Mouse (Mus musculus): ENCODE measurements around the gene Rnase12. TPM values are rescaled to one million over a fixed set of nuclear protein-coding genes. Genes with fewer than 3 reads are reported as not detected.

The Rnase12 gene
- total and polyA plus RNA-seq, 2 experiments: not detected

DNA sequence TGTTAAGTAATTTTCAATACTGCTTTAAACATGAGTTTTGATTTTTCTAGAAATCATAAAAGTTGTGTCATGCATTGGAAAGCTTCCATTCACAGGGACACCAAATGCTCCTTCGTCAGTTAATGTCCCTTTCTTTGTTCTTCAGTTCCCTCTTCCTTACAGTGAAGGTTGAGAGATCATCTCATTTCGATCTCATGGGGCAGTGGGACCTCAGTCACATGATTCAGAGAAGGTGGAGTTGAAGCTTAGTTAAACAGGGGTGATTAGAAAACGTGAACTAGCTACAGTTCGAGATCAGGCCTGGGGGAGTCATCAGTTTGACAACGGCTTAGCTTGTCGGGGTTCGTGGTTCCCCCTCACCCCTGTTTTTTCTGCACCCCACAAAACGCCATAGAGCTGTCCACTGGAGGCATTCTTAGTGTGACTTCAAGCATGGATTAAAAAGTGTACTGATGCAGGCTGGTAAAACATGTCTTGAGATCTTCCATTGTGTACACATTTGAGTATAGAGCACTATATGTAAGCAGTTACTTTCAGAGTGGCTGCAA, 34.7 kb upstream of the Rnase12 start:
- peak overlapping the region; percentile 51 for H3K9ac ChIP-seq (ENCODE audit: low read depth, low read length)
- TF ChIP-seq POLR2A (IDR thresholded peaks at IDR 0.05; ENCODE audit: extremely low read depth, insufficient read depth, low read length) (no peak), CTCF (IDR thresholded peaks at IDR 0.05; ENCODE audit: low read depth, low read length) (no peak)

GRCm38 (mm10) chr14:51090921-51091900, 33.8 kb upstream of the Rnase12 start, which contains the start of the genes Rnase4 and Ang:
Gene Rnase4, plus strand, starts transcription at chr14:51091077.
Gene Ang, plus strand, starts transcription at chr14:51091150.
- no peaks in the 10 kb centered on the region for H3K27me3 ChIP-seq (ENCODE audit: control insufficient read depth, insufficient read depth, low read length)
- peaks cover 17% of the 10 kb centered on the region for H3K4me1 ChIP-seq (ENCODE audit: control insufficient read depth, insufficient read depth, low read length)
- peak; percentile 86 for DNase-seq (ENCODE audit: extremely low read depth, low read depth, low spot score)
- H3K36me3 ChIP-seq (ENCODE audit: control insufficient read depth, insufficient read depth, low read length): no peaks in the 10 kb centered on the region
- no peaks in the 10 kb centered on the region for H3K79me2 ChIP-seq (ENCODE audit: control insufficient read depth, insufficient read depth, low read length)
- WGBS: 3% methylated on average over 33 of the region's 33 CpGs
- H3K27ac ChIP-seq (replicated peaks; ENCODE audit: insufficient read depth, low read depth, low read length): peak within 1 kb of the TSS; percentile 98
- H3K9ac ChIP-seq (ENCODE audit: low read depth, low read length): peak within 1 kb of the TSS; percentile 85
- peak within 1 kb of the TSS; percentile 61 for H3K4me3 ChIP-seq (ENCODE audit: insufficient read depth, low read depth, low read length)
- no peak for TF ChIP-seq POLR2A (IDR thresholded peaks at IDR 0.05; ENCODE audit: extremely low read depth, insufficient read depth, low read length)
- TF ChIP-seq CTCF (IDR thresholded peaks at IDR 0.05; ENCODE audit: low read depth, low read length): no peak

More for the DNA sequence above, 34.7 kb upstream of the Rnase12 start:
- H3K36me3 ChIP-seq (ENCODE audit: control insufficient read depth, insufficient read depth, low read length): no peaks in the 10 kb centered on the region
- no peaks in the 10 kb centered on the region for H3K27me3 ChIP-seq (ENCODE audit: control insufficient read depth, insufficient read depth, low read length)
- H3K4me1 ChIP-seq (ENCODE audit: control insufficient read depth, insufficient read depth, low read length): peaks cover 17% of the 10 kb centered on the region
- peaks cover 4% of the 10 kb centered on the region; the same call in 1 of the 2 replicates for H3K79me2 ChIP-seq (ENCODE audit: control insufficient read depth, insufficient read depth, low read length)
- H3K27ac ChIP-seq (replicated peaks; ENCODE audit: insufficient read depth, low read depth, low read length): peak overlapping the region; percentile 69
- 38% methylated on average over 8 of the region's 8 CpGs for WGBS
- H3K4me3 ChIP-seq (ENCODE audit: insufficient read depth, low read depth, low read length): peak overlapping the region; percentile 27; the same call in 1 of the 2 replicates
- DNase-seq (ENCODE audit: extremely low read depth, low read depth, low spot score): peak; percentile 23

DNA sequence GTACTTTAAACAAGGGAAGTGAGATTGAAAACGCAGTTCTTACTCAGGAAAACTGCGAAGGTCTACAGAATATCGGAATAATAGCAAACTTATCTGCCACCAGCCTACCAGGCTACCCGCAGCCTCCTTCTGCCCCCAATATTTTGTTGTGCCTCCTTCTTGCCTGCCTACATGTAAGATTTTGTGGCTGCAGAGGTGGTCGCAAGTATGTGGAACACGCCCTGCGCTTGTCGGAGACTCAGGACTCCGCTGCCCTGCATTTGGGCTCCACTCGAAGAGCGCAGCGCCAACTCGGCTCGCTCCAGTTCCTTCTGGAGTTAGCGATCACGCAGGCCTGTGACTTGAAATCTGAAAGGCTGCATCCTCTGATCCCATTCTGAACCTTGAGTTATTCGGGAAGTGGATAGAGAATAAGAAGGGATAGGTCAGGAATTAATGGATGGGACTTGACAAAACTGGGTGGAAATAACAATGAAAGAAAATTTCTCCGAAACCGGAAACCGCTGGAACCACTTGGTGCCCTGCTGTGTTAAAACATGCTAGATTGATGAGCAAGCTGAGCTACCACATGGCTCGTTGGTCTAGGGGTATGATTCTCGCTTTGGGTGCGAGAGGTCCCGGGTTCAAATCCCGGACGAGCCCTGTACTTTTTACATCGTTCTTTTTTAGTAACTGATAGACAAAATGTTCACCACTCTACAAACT, 32.8 kb upstream of the Rnase12 start:
- Histone ChIP-seq H3K36me3 (ENCODE audit: control insufficient read depth, insufficient read depth, low read length) (no peaks in the 10 kb centered on the region), H3K4me1 (ENCODE audit: control insufficient read depth, insufficient read depth, low read length) (peaks cover 14% of the 10 kb centered on the region), H3K9ac (ENCODE audit: low read depth, low read length) (peak overlapping the region; percentile 85), H3K27ac (replicated peaks; ENCODE audit: insufficient read depth, low read depth, low read length) (peak overlapping the region; percentile 98), H3K79me2 (ENCODE audit: control insufficient read depth, insufficient read depth, low read length) (no peaks in the 10 kb centered on the region), H3K4me3 (ENCODE audit: insufficient read depth, low read depth, low read length) (peak overlapping the region; percentile 61), H3K27me3 (ENCODE audit: control insufficient read depth, insufficient read depth, low read length) (no peaks in the 10 kb centered on the region)
- TF ChIP-seq CTCF (IDR thresholded peaks at IDR 0.05; ENCODE audit: low read depth, low read length) (no peak), POLR2A (IDR thresholded peaks at IDR 0.05; ENCODE audit: extremely low read depth, insufficient read depth, low read length) (no peak)
- DNase-seq (ENCODE audit: extremely low read depth, low read depth, low spot score): peak; percentile 73
- WGBS: under 1% methylated on average over 27 of the region's 27 CpGs

GRCm38 (mm10) chr14:51089674-51090076, 32.2 kb upstream of the Rnase12 start:
- no peak for DNase-seq (ENCODE audit: extremely low read depth, low read depth, low spot score)
- Histone ChIP-seq H3K9ac (ENCODE audit: low read depth, low read length) (peak overlapping the region; percentile 85; the same call in 1 of the 2 replicates), H3K27ac (replicated peaks; ENCODE audit: insufficient read depth, low read depth, low read length) (peak overlapping the region; percentile 98), H3K4me1 (ENCODE audit: control insufficient read depth, insufficient read depth, low read length) (peaks cover 8% of the 10 kb centered on the region), H3K4me3 (ENCODE audit: insufficient read depth, low read depth, low read length) (peak overlapping the region; percentile 61), H3K79me2 (ENCODE audit: control insufficient read depth, insufficient read depth, low read length) (no peaks in the 10 kb centered on the region), H3K36me3 (ENCODE audit: control insufficient read depth, insufficient read depth, low read length) (no peaks in the 10 kb centered on the region), H3K27me3 (ENCODE audit: control insufficient read depth, insufficient read depth, low read length) (no peaks in the 10 kb centered on the region)
- no peak for TF ChIP-seq CTCF (IDR thresholded peaks at IDR 0.05; ENCODE audit: low read depth, low read length)
- TF ChIP-seq POLR2A (IDR thresholded peaks at IDR 0.05; ENCODE audit: extremely low read depth, insufficient read depth, low read length): no peak
- WGBS: 0% methylated on average over 15 of the region's 15 CpGs

- Histone ChIP-seq H3K4me3 (ENCODE audit: insufficient read depth, low read depth, low read length) (peak overlapping the region; percentile 71), H3K79me2 (ENCODE audit: control insufficient read depth, insufficient read depth, low read length) (no peaks in the 10 kb centered on the region), H3K4me1 (ENCODE audit: control insufficient read depth, insufficient read depth, low read length) (peaks cover 7% of the 10 kb centered on the region), H3K27me3 (ENCODE audit: control insufficient read depth, insufficient read depth, low read length) (no peaks in the 10 kb centered on the region), H3K36me3 (ENCODE audit: control insufficient read depth, insufficient read depth, low read length) (no peaks in the 10 kb centered on the region), H3K9ac (ENCODE audit: low read depth, low read length) (peak overlapping the region; percentile 70), H3K27ac (replicated peaks; ENCODE audit: insufficient read depth, low read depth, low read length) (peak overlapping the region; percentile 76)
- under 1% methylated on average over 34 of the region's 34 CpGs for WGBS
- peak; percentile 99 for DNase-seq (ENCODE audit: extremely low read depth, low read depth, low spot score)
- TF ChIP-seq POLR2A (IDR thresholded peaks at IDR 0.05; ENCODE audit: extremely low read depth, insufficient read depth, low read length): no peak
- no peak for TF ChIP-seq CTCF (IDR thresholded peaks at IDR 0.05; ENCODE audit: low read depth, low read length)
Observed at GRCm38 (mm10) chr14:51088970-51089673, 31.7 kb upstream of the Rnase12 start.
